ENCODE assay signal across 8 mouse cellular contexts in the genomic region with DNA sequence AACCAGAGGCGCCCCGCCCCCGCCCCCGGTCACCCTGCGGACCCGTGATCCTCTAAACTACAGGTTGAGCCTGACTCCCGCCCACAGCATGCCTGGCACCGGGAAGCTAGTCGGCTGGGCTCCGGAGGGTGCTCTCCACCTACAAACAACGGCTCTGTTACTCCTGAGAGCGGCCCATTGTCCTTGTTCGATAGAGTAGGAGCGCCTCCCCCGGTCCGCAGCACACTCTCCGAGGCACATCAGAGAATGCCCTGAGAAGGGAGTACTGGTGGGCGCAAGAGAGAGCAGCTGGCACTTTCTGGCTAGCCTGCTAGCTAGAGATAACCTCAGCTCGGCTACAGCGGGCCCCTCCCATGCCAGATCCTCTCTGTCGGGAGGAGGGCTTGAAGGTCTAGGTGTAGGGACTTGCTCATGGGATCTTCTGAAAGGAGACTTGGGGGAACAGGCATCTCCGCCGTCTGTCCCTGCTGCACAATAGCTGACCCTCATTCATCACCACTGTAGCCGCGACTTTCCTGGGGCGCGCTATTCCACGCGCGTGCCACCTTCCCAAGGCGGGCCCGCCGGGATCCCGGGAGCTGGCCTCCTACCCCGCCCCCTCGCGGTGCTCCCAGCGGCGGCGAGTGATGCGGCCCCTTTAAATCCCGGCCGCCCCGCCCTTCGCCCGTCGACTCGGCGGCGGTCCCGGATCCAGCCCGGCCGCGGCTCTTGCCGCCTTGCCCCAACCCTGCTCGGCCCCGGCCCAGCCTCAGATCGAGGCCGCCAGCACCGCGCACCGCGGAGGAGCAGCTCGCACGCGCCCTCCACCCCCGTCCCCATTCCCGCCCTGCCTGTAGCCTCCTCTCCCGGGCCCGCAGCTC. TPM values are rescaled to one million over a fixed set of nuclear protein-coding genes. Genes with fewer than 3 reads are reported as not detected.
A peak's percentile ranks its signal among the peaks of the same experiment; 100 is the strongest.
DNase-seq lines count a peak whose midpoint lies in the region; ATAC-seq lines count a peak whose summit lies in the region.

No protein-coding gene starts in this region.

- peak overlapping the region; percentile 93 for H3K27ac ChIP-seq in forebrain, embryonic 16.5 days (ENCODE audit: low read length)

- H3K36me3 ChIP-seq in forebrain, embryonic 16.5 days (ENCODE audit: control insufficient read depth, insufficient read depth), result no peaks in the 10 kb centered on the region

- H3K9me3 ChIP-seq in forebrain, embryonic 16.5 days (ENCODE audit: control insufficient read depth, low read length), result no peaks in the 10 kb centered on the region

- WGBS in forebrain, embryonic 16.5 days, result under 1% methylated on average over 64 of the region's 70 CpGs

- peak overlapping the region; percentile 89 for H3K4me3 ChIP-seq in forebrain, embryonic 16.5 days (replicated peaks; ENCODE audit: low read length)

- H3K4me2 ChIP-seq in forebrain, embryonic 16.5 days (ENCODE audit: low read length), result peak overlapping the region; percentile 93

- peak; percentile 85 for ATAC-seq in forebrain, embryonic 16.5 days

- no peaks in the 10 kb centered on the region for H3K27me3 ChIP-seq in forebrain, embryonic 16.5 days (replicated peaks; ENCODE audit: control insufficient read depth, insufficient read depth, low read length)

- peak; percentile 89 for DNase-seq in MN1 (ENCODE audit: low spot score)
- DNase-seq in cerebellum, adult 18-20 months, result peak; percentile 90 to 96
- peak; percentile 88 for DNase-seq in heart, postnatal 4 days
- DNase-seq in layer of hippocampus, postnatal 10 days (ENCODE audit: low spot score in 2 of 2), result peak; percentile 82 to 90
- peak; percentile 90 for DNase-seq in lung, postnatal 10 days
- DNase-seq in ovary, postnatal 36 days (ENCODE audit: low spot score), result peak; percentile 92
- DNase-seq in thymus, postnatal 36 days, result peak; percentile 60 to 70

- peak overlapping the region; percentile 99 for H3K9ac ChIP-seq in forebrain, embryonic 16.5 days (replicated peaks; ENCODE audit: low read depth, low read length)

- H3K4me1 ChIP-seq in forebrain, embryonic 16.5 days (replicated peaks; ENCODE audit: control insufficient read depth, insufficient read depth, low read length), result peaks cover 36% of the 10 kb centered on the region

RNA-seq across cellular contexts. Expression of a gene that starts 13.5 kb away (rescaled TPM):
- 1.6 TPM in 2 replicates for polyA plus RNA-seq in forebrain, embryonic 16.5 days (2015; fragmentation: Nextera tagmentation; extraction: Ambion mirVana)
- total RNA-seq in heart, postnatal 4 days (2021), result 1 to 10 TPM; 2.0 to 2.7 TPM
- total RNA-seq in layer of hippocampus, postnatal 10 days (2021), result 10 to 100 TPM in 1 of 2 experiments, 1 to 10 TPM in 1; 9.9 to 15.5 TPM

RNA-seq across cellular contexts. Expression of a gene that starts 14.2 kb away (rescaled TPM):
- polyA plus RNA-seq in forebrain, embryonic 16.5 days (2015; fragmentation: Nextera tagmentation; extraction: Ambion mirVana), result 30.6 and 33.5 TPM in 2 replicates
- 100 to 1,000 TPM; 117 to 120 TPM for total RNA-seq in heart, postnatal 4 days (2021)
- 100 to 1,000 TPM; 201 to 243 TPM for total RNA-seq in layer of hippocampus, postnatal 10 days (2021)

RNA-seq across cellular contexts. Expression of a gene that starts 14.3 kb away (rescaled TPM):
- polyA plus RNA-seq in forebrain, embryonic 16.5 days (2015; fragmentation: Nextera tagmentation; extraction: Ambion mirVana), result 305 and 322 TPM in 2 replicates
- 100 to 1,000 TPM; 178 to 180 TPM for total RNA-seq in heart, postnatal 4 days (2021)
- 100 to 1,000 TPM; 302 to 324 TPM for total RNA-seq in layer of hippocampus, postnatal 10 days (2021)

RNA-seq across cellular contexts. Expression of a gene that starts 50.7 kb away (rescaled TPM):
- polyA plus RNA-seq in forebrain, embryonic 16.5 days (2015; fragmentation: Nextera tagmentation; extraction: Ambion mirVana), result 28.4 and 33.7 TPM in 2 replicates
- 1 to 10 TPM; 7.7 to 8.0 TPM for total RNA-seq in heart, postnatal 4 days (2021)
- 10 to 100 TPM; 20.5 to 21.3 TPM for total RNA-seq in layer of hippocampus, postnatal 10 days (2021)

Comparison
In these comparisons a context has a peak if more than half of its experiments do, and no peak if none do; other contexts are left out.
1. Peak in every context shown above with its lines: DNase-seq, ATAC-seq, H3K4me3 ChIP-seq and H3K27ac ChIP-seq.